Mouse (Mus musculus) Patski (cell line): Measurements from ENCODE around the gene Tfrc. TPM values are rescaled to one million over a fixed set of nuclear protein-coding genes. Genes with fewer than 3 reads are reported as not detected.

Experiments
- ATAC-seq: fragments of 100-300 bp; one replicate; pipeline ENCODE4 v1.8.0; 2021
- CTCF ChIA-PET: fragments of 350-600 bp; sonication (Branson Sonifier 250); formaldehyde crosslinking; loops from one replicate; lab custom pipeline; 2022; ENCODE audit warnings: inconsistent platforms; lab: Charles Lee
- POLR2A ChIA-PET: fragments of 350-600 bp; sonication (Branson Sonifier 250); formaldehyde crosslinking; loops from one replicate; lab custom pipeline; 2022; ENCODE audit warnings: antibody characterized with exemption, inconsistent platforms; lab: Charles Lee
- DNase-seq: peaks from one replicate; pipeline ENCODE4 v3.0.0-alpha.2; 2011; ENCODE audit warnings: low read depth, low spot score
- H3K27me3 ChIP-seq: fragments of 371-371 bp; one replicate; pipeline ENCODE4 v1.5.1; 2021
- CTCF ChIP-seq: fragments of 100-300 bp; IDR thresholded peaks from one replicate; pipeline ENCODE4 v1.5.1; 2021
- in situ Hi-C: fragments of 300-500 bp; cut with MboI; formaldehyde crosslinking; loops from 3 replicates; pipeline ENCODE4 v1.11.1; 2018; ENCODE audit warnings: low pct_unique_long_range_greater_than_20kb, mixed read lengths
- polyA plus RNA-seq: library from polyadenylated mRNA; unstranded; gene quantifications from one replicate; pipeline ENCODE4 v1.2.3, GENCODE M21; 2021

The Tfrc gene
- polyA plus RNA-seq, 1 experiment from 2014 or later = 84.9 TPM

GRCm38 (mm10) chr16:32664211-32664610 is 55.5 kb downstream of the Tfrc start:
- ATAC-seq = no peak
- no peak for TF ChIP-seq CTCF
- POLR2A ChIA-PET = no interaction called here
- in situ Hi-C loops = no loop called here
- no peaks in the 10 kb centered on the region for H3K27me3 ChIP-seq
- no peak for DNase-seq
- CTCF ChIA-PET = interaction anchor here (6.6 kb wide), 1 partner anchor 18 kb away, joined by 51 read pairs; no protein-coding TSS in a partner anchor

- no peak for TF ChIP-seq CTCF
- DNase-seq (no peak), ATAC-seq (no peak)
- POLR2A ChIA-PET = no interaction called here
- in situ Hi-C loops = no loop called here
- CTCF ChIA-PET = interaction anchor here (1.6 to 6.6 kb wide), 3 partner anchors 10 to 17 kb away, joined by 3 to 51 read pairs (median 8); no protein-coding TSS in a partner anchor
- no peaks in the 10 kb centered on the region for H3K27me3 ChIP-seq
Observed at GRCm38 (mm10) chr16:32665851-32666665, 57.3 kb downstream of the Tfrc start.

GRCm38 (mm10) chr16:32666671-32667551 is 58.2 kb downstream of the Tfrc start:
- in situ Hi-C loops = no loop called here

GRCm38 (mm10) chr16:32667552-32667872 is 58.8 kb downstream of the Tfrc start:
- no peak for TF ChIP-seq CTCF
- H3K27me3 ChIP-seq = no peaks in the 10 kb centered on the region
- ATAC-seq (no peak), DNase-seq (no peak)
- CTCF ChIA-PET = interaction anchor here (1.1 to 2.2 kb wide), 3 partner anchors 11 to 29 kb away, joined by 3 to 8 read pairs (median 6); no protein-coding TSS in a partner anchor
- in situ Hi-C loops = no loop called here
- POLR2A ChIA-PET = no interaction called here

More at GRCm38 (mm10) chr16:32666671-32667551, 58.2 kb downstream of the Tfrc start:
- TF ChIP-seq CTCF = no peak
- POLR2A ChIA-PET = no interaction called here
- CTCF ChIA-PET = interaction anchor here (1.1 to 2.2 kb wide), 3 partner anchors 10 to 29 kb away, joined by 3 to 8 read pairs (median 6); no protein-coding TSS in a partner anchor
- H3K27me3 ChIP-seq = no peaks in the 10 kb centered on the region
- DNase-seq (no peak), ATAC-seq (no peak)

GRCm38 (mm10) chr16:32668030-32668429 is 59.3 kb downstream of the Tfrc start:
- no peaks in the 10 kb centered on the region for H3K27me3 ChIP-seq
- CTCF ChIA-PET = interaction anchor here (1.1 to 2.2 kb wide), 4 partner anchors 11 to 30 kb away, joined by 3 to 8 read pairs (median 4); no protein-coding TSS in a partner anchor
- POLR2A ChIA-PET = interaction anchor here (0.6 kb wide), 1 partner anchor 20 kb away, joined by 4 read pairs; no protein-coding TSS in a partner anchor
- DNase-seq (no peak), ATAC-seq (no peak)
- no peak for TF ChIP-seq CTCF
- in situ Hi-C loops = no loop called here

GRCm38 (mm10) chr16:32668472-32668871 is 59.8 kb downstream of the Tfrc start:
- CTCF ChIA-PET = interaction anchor here (1.1 to 1.5 kb wide), 3 partner anchors 12 to 30 kb away, joined by 3 to 6 read pairs (median 3); no protein-coding TSS in a partner anchor
- DNase-seq (no peak), ATAC-seq (no peak)
- in situ Hi-C loops = no loop called here
- no peak for TF ChIP-seq CTCF
- POLR2A ChIA-PET = interaction anchor here (0.6 kb wide), 1 partner anchor 21 kb away, joined by 4 read pairs; no protein-coding TSS in a partner anchor
- no peaks in the 10 kb centered on the region for H3K27me3 ChIP-seq

- no peaks in the 10 kb centered on the region for H3K27me3 ChIP-seq
- TF ChIP-seq CTCF = no peak
- no peak for ATAC-seq
- DNase-seq = no peak
- ChIA-PET CTCF (interaction anchor here (1.4 kb wide), 1 partner anchor 14 kb away, joined by 3 read pairs; no protein-coding TSS in a partner anchor), POLR2A (no interaction called here)
- in situ Hi-C loops = no loop called here
Observed at GRCm38 (mm10) chr16:32669243-32669642, 60.5 kb downstream of the Tfrc start.

GRCm38 (mm10) chr16:32670354-32671124 is 61.8 kb downstream of the Tfrc start:
- ChIA-PET CTCF (interaction anchor here (1.1 to 1.6 kb wide), 2 partner anchors 9 to 12 kb away, joined by 3 read pairs; no protein-coding TSS in a partner anchor), POLR2A (interaction anchor here (0.6 to 1.4 kb wide), 3 partner anchors 9 to 33 kb away, joined by 3 to 6 read pairs (median 3); no protein-coding TSS in a partner anchor)
- no peaks in the 10 kb centered on the region for H3K27me3 ChIP-seq
- DNase-seq (no peak), ATAC-seq (no peak)
- in situ Hi-C loops = no loop called here
- no peak for TF ChIP-seq CTCF

- no peak for ATAC-seq
- POLR2A ChIA-PET = no interaction called here
- in situ Hi-C loops = no loop called here
- CTCF ChIA-PET = interaction anchor here (0.8 to 1.6 kb wide), 3 partner anchors 10 to 12 kb away, joined by 3 read pairs; no protein-coding TSS in a partner anchor
- no peak for DNase-seq
- TF ChIP-seq CTCF = no peak
- H3K27me3 ChIP-seq = no peaks in the 10 kb centered on the region
Observed at GRCm38 (mm10) chr16:32671206-32671887, 62.6 kb downstream of the Tfrc start.
